Mouse (Mus musculus) forebrain, embryonic 12.5 days (tissue): Measurements from ENCODE around the gene Pnpla5. TPM values are rescaled to one million over a fixed set of nuclear protein-coding genes. Genes with fewer than 3 reads are reported as not detected.

Experiments
- ATAC-seq: fragments of 200-750 bp; cut with Nextera tagmentation; 2 replicates; pipeline ENCODE4 v1.8.0; 2017; ENCODE audit warnings: moderate TSS enrichment; ENCODE audit not compliant: low FRiP score
- H3K27ac ChIP-seq: fragments of 300-500 bp; sonication (generic); 2 replicates; pipeline ENCODE4 v1.5.1; 2016; ENCODE audit warnings: mild to moderate bottlenecking
- H3K27me3 ChIP-seq: fragments of 300-500 bp; sonication (generic); 2 replicates; pipeline ENCODE4 v1.6.1; 2016; ENCODE audit warnings: mild to moderate bottlenecking
- H3K36me3 ChIP-seq: fragments of 300-500 bp; sonication (generic); replicated peaks from 2 replicates; pipeline ENCODE4 v1.6.1; 2016; ENCODE audit warnings: mild to moderate bottlenecking
- H3K4me1 ChIP-seq: fragments of 300-500 bp; sonication (generic); 2 replicates; pipeline ENCODE4 v1.6.1; 2016
- H3K4me2 ChIP-seq: fragments of 300-500 bp; sonication (generic); 2 replicates; pipeline ENCODE4 v1.6.1; 2016; ENCODE audit warnings: mild to moderate bottlenecking, moderate library complexity
- H3K4me3 ChIP-seq: fragments of 300-500 bp; sonication (generic); replicated peaks from 2 replicates; pipeline ENCODE4 v1.5.1; 2016; ENCODE audit warnings: mild to moderate bottlenecking
- H3K9ac ChIP-seq: fragments of 300-500 bp; sonication (generic); 2 replicates; pipeline ENCODE4 v1.6.1; 2016; ENCODE audit warnings: mild to moderate bottlenecking
- H3K9me3 ChIP-seq: fragments of 300-500 bp; sonication (generic); 2 replicates; pipeline ENCODE4 v1.6.1; 2016
- WGBS: fragments of 180-500 bp; shearing (Covaris S2); methylation state at CpG from one replicate; pipeline ENCODE4 v1.1.7; 2016; 5-methylcytosine and 5-hydroxymethylcytosine counted together
- polyA plus RNA-seq: library from polyadenylated mRNA; unstranded; fragments of >200 nt; fragmentation: Nextera tagmentation; extraction: Ambion mirVana; gene quantifications from 2 replicates; pipeline ENCODE4 v1.2.1, GENCODE M21; 2016

The Pnpla5 gene
- polyA plus RNA-seq, 1 experiment from 2014 or later: not detected

DNA sequence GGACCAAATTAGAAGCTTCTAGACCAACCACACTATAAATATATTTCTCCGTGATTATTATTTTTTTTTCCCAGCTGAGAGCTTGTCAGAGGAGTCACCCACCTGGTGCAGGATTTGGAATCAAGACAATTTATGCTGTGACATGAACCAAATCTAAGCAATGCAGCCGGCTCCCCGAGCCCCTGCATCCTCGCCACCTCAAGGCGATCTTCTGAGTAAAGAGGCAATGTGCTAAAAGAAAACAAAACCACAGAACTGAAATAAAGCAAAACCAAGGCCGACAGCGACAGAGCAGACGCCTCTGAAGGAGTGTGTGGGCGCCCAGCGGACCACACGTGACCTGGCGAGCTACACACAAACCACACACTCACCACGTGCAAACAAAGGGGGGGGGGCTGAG, 44.3 kb downstream of the Pnpla5 start:
- ATAC-seq: no peak
- H3K4me3 ChIP-seq: no peak overlapping the region
- H3K36me3 ChIP-seq: no peaks in the 10 kb centered on the region
- no peak overlapping the region for H3K4me2 ChIP-seq
- peaks cover 21% of the 10 kb centered on the region for H3K27me3 ChIP-seq
- 76% methylated on average over 13 of the region's 13 CpGs for WGBS
- H3K9ac ChIP-seq: no peak overlapping the region
- no peaks in the 10 kb centered on the region for H3K9me3 ChIP-seq
- H3K27ac ChIP-seq: no peak overlapping the region
- H3K4me1 ChIP-seq: peaks cover 13% of the 10 kb centered on the region

DNA sequence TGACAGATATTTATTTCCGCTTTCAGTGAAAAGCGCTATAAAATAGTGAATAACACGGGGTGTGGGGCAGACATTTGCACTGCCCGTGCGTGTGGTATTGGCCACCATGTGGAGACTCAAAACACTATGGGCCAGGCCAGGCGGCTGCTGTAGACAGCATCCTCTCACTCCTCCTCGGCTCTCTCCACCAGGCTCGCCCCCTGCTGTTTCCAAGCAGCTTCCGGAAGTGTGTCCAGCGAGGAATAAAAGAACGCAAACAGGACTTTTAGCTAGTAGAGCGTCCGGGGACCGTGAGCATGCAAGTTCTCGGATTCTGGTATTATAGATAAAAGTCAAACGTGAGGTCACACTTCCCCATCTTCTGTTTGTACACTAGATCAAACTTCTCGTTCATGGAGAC, 45.8 kb downstream of the Pnpla5 start:
- no peaks in the 10 kb centered on the region for H3K9me3 ChIP-seq
- H3K9ac ChIP-seq: no peak overlapping the region
- peaks cover 29% of the 10 kb centered on the region for H3K27me3 ChIP-seq
- H3K4me2 ChIP-seq: no peak overlapping the region
- H3K36me3 ChIP-seq: no peaks in the 10 kb centered on the region
- 60% methylated on average over 17 of the region's 17 CpGs for WGBS
- H3K27ac ChIP-seq: no peak overlapping the region
- ATAC-seq: no peak
- no peak overlapping the region for H3K4me3 ChIP-seq
- H3K4me1 ChIP-seq: peaks cover 17% of the 10 kb centered on the region

DNA sequence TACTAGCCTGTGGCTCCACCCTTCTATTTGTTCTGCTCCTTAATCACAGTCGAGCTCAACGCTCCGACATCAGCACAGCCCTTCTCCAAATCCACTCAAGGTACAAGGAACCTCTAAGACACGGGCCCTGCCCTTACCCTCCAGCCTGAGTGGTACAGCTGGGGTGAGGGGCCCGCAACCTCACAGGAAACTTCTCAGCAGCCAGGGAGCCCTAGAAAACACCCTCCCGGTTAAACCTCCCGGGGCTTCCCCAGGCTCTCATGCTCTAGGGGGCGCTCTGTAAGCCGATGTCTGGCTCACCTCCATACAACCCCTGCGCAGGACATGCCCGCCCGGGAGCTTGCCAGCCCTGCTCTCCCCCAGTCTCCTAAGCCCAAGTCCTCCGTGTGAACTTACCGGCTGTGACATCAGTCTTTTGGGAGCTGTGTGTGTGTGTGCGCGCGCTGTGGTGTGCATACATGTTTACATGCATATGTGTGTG, 48.2 kb downstream of the Pnpla5 start:
- H3K9me3 ChIP-seq: no peaks in the 10 kb centered on the region
- H3K4me3 ChIP-seq: peak overlapping the region; percentile 13; the same call in 1 of the 2 replicates
- peak overlapping the region; percentile 38; the same call in 1 of the 2 replicates for H3K9ac ChIP-seq
- no peak for ATAC-seq
- 16% methylated on average over 17 of the region's 17 CpGs for WGBS
- H3K27ac ChIP-seq: no peak overlapping the region
- H3K27me3 ChIP-seq: peaks cover 51% of the 10 kb centered on the region
- H3K4me2 ChIP-seq: peak overlapping the region; percentile 46
- H3K4me1 ChIP-seq: peaks cover 24% of the 10 kb centered on the region
- H3K36me3 ChIP-seq: no peaks in the 10 kb centered on the region

DNA sequence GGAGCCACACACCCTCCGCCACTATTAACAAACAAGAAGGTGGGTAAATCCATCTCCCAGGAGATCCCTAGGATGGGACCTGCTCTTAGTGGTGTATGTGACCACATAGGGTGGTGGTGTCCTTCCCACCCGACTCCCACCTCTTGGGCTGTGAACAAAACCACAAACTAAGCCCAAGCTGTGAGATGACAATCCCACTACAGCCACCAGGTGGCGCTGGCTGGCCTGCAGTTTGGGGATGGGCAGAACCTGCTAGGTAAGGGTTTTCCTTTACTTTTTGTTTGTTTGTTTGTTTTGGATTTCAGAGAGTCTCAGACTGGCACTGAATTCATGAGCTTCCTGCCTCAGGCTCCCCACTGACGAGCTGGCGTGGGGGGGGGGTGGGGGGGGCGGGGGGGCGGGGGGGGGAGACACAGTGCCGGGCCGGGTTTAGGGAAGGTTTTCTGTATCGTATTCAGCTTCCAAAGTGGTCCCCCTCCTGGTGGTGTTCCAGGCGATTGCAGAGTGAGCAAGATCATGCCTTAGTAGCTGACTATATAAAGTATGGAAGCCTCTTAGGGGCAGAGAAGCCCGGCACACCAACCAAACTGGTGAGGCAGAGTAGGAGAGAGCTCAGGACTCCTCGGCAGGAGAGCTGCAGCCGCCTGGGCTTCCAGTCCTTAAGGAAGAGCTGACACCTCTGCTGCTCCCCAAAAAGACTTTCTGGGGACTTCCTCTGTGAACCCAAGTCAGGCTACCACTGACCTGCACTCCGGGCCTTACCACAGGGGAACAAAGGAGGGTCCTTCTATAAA, 48.9 kb downstream of the Pnpla5 start:
- Histone ChIP-seq H3K9ac (peak overlapping the region; percentile 38; the same call in 1 of the 2 replicates), H3K4me3 (peak overlapping the region; percentile 13), H3K27me3 (peaks cover 57% of the 10 kb centered on the region), H3K4me1 (peaks cover 31% of the 10 kb centered on the region), H3K9me3 (no peaks in the 10 kb centered on the region), H3K36me3 (no peaks in the 10 kb centered on the region), H3K27ac (no peak overlapping the region), H3K4me2 (peak overlapping the region; percentile 46)
- no peak for ATAC-seq
- 10% methylated on average over 13 of the region's 15 CpGs for WGBS

DNA sequence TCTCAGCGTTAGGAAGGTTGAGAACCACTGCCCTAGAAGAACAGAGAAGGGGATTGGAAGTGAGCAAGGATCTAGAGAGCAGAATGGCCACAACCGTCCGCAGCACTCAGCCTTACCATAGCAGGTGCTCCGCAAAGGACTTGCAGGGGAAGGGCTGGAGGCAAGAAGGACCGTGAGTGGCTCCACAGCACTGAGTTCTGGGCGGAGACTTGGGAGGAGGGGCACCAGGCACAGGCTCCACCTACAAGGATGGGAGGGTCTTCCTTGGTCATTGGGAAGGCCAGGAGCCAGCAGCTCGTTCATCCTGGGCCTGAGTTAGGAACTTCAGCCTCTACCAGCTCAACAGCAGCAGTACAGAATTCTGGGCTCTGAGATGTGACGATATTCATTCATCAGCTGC, 49.9 kb downstream of the Pnpla5 start:
- WGBS: 23% methylated on average over 8 of the region's 8 CpGs
- H3K4me3 ChIP-seq: no peak overlapping the region
- no peak overlapping the region for H3K4me2 ChIP-seq
- H3K36me3 ChIP-seq: no peaks in the 10 kb centered on the region
- no peak for ATAC-seq
- H3K9ac ChIP-seq: no peak overlapping the region
- H3K27ac ChIP-seq: no peak overlapping the region
- peaks cover 37% of the 10 kb centered on the region for H3K4me1 ChIP-seq
- H3K9me3 ChIP-seq: no peaks in the 10 kb centered on the region
- peaks cover 67% of the 10 kb centered on the region for H3K27me3 ChIP-seq

DNA sequence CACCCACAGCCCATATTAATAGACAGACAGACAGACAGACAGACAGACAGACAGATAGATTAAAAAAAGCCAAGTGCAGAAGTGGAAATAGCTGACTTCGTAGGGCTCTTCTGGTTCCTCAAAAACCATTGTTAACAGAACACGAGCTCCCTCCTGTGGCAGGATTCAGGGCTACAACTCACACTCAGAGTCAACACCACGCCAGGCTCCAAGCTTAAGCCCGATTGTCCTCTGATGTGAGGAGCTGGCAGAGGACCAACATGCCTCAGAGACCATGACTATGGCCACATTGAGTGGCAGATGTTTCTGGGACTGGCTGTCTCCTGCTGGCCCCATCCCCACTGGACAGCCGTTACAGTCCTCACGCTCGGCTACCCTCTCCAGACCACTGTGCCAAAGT, 50.7 kb downstream of the Pnpla5 start:
- peaks cover 74% of the 10 kb centered on the region for H3K27me3 ChIP-seq
- no peaks in the 10 kb centered on the region for H3K36me3 ChIP-seq
- H3K4me2 ChIP-seq: no peak overlapping the region
- peaks cover 36% of the 10 kb centered on the region for H3K4me1 ChIP-seq
- 27% methylated on average over 7 of the region's 7 CpGs for WGBS
- ATAC-seq: peak; percentile 47
- no peaks in the 10 kb centered on the region for H3K9me3 ChIP-seq
- H3K9ac ChIP-seq: no peak overlapping the region
- H3K4me3 ChIP-seq: no peak overlapping the region
- no peak overlapping the region for H3K27ac ChIP-seq

DNA sequence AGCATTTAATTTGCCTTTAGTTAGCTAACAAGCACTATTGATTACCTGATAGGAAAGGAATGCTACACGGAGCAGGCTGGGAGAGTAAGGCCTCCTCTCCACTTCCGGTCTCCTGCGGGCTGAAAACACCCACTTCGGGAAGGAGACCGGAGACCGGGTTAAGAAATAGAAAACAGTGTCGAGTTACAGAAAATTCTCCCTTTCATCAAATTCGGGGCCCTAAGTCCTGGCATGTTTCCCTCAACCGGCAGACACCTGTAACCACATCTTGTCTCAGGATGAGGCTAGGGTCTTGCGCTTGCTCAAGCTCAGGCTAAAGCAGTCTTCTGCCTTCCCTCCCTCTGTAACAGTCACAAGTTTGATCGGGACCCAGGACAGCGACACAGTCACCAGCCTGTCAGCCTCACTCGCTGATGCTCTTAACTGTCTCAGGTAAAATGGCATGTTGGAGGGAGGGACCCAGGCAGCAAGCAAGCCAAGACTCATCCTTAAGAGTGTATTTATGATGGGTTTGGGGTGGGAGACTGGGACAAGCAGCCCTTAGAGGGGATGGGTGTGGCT, 52.8 kb downstream of the Pnpla5 start:
- Histone ChIP-seq H3K9me3 (peaks cover 5% of the 10 kb centered on the region), H3K4me1 (peaks cover 33% of the 10 kb centered on the region), H3K27ac (peak overlapping the region; percentile 3; the same call in 1 of the 2 replicates), H3K4me2 (peak overlapping the region; percentile 34), H3K4me3 (no peak overlapping the region), H3K27me3 (peaks cover 78% of the 10 kb centered on the region), H3K36me3 (no peaks in the 10 kb centered on the region), H3K9ac (no peak overlapping the region)
- WGBS: 6% methylated on average over 13 of the region's 13 CpGs
- no peak for ATAC-seq

DNA sequence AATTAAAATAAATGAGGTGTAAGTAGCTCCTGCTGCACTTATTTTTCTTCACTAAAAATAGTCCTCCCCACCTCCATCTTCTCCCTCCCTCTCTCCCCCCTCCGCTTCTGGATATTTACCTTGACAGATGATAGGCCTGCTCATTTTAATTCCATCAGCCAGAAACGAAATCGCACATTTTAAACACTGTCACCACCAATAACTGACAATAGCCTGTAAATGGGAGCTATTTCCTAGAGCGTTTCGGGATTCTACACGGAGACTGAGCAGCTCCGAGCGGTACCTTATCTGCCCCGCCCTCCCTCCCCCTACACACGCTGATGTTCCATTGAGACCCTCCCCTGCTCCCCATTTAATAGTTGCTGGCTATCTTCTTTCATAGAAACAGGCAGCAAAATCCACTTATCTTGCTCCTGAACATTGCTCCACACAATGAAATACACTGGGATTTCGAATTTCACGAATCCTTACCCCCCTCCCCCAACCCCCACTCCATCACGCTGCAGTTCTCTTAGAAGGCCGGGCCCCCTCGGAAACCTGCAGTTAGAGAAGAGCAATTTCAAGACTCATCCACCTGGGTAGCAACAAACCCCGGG, 53.4 kb downstream of the Pnpla5 start:
- Histone ChIP-seq H3K4me1 (peaks cover 33% of the 10 kb centered on the region), H3K4me3 (no peak overlapping the region), H3K27me3 (peaks cover 72% of the 10 kb centered on the region), H3K4me2 (peak overlapping the region; percentile 34), H3K9ac (no peak overlapping the region), H3K27ac (peak overlapping the region; percentile 47; the same call in 1 of the 2 replicates), H3K36me3 (no peaks in the 10 kb centered on the region), H3K9me3 (peaks cover 5% of the 10 kb centered on the region)
- ATAC-seq: no peak
- 8% methylated on average over 16 of the region's 16 CpGs for WGBS

DNA sequence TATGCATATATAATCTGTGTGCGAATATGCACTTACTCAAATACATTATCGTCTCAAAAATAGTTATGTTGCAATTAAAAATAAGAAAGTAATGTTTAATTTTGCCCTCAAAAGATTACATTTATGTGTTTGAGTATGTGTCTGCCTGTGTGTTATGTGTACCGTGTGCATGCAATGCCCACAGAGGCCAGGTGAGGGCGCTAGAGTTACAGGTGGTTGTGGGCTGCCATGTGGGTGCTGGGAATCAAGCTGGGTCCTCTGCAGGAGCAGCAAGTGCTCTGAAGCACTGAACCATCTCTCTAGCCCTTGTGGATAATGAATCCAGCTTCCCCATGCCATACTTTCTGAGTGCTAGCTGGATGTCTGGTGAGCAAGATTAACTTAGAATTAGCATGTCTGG, 57.3 kb downstream of the Pnpla5 start:
- no peak overlapping the region for H3K4me3 ChIP-seq
- 66% methylated on average over 4 of the region's 4 CpGs for WGBS
- peaks cover 51% of the 10 kb centered on the region for H3K27me3 ChIP-seq
- no peak overlapping the region for H3K4me2 ChIP-seq
- H3K9me3 ChIP-seq: peaks cover 5% of the 10 kb centered on the region
- H3K9ac ChIP-seq: no peak overlapping the region
- ATAC-seq: no peak
- H3K4me1 ChIP-seq: peaks cover 24% of the 10 kb centered on the region
- H3K27ac ChIP-seq: no peak overlapping the region
- H3K36me3 ChIP-seq: no peaks in the 10 kb centered on the region

DNA sequence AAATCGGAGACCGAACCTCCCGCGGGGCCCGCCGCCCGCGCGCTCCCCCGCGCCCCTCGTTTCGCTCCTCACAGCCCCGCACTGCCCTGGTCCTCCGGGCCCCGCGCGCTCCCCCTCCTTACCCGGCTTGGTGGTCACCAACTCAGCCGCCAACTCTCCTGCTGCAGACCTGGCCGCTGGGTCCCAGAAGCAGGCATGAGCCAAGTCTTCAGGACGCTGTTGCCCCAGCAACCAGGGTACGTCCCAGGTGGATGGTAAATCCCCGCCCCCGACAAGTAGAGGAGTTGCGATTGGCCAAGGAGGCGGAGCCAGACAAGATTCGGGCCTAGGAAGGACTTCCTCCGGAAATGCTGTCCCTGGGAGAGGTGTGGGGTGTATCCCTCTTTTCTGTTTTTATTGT, 57.8 kb downstream of the Pnpla5 start, which contains the start of gene Efcab6:
Gene Efcab6 (minus strand): TSS at position 240 of the 400 bp plus-strand sequence.
- peak within 1 kb of the TSS; percentile 77 for H3K4me2 ChIP-seq
- H3K9me3 ChIP-seq: peaks cover 5% of the 10 kb centered on the region
- H3K4me3 ChIP-seq: peak within 1 kb of the TSS; percentile 41
- peak; percentile 76 for ATAC-seq
- peaks cover 46% of the 10 kb centered on the region for H3K27me3 ChIP-seq
- 1% methylated on average over 29 of the region's 29 CpGs for WGBS
- H3K9ac ChIP-seq: no peak within 1 kb of the TSS
- H3K27ac ChIP-seq: no peak within 1 kb of the TSS
- no peaks in the 10 kb centered on the region for H3K36me3 ChIP-seq
- peaks cover 21% of the 10 kb centered on the region for H3K4me1 ChIP-seq
